Mouse (Mus musculus) thymus, adult 2 months (tissue): ENCODE results near the gene Lrig3. TPM values are rescaled to one million over a fixed set of nuclear protein-coding genes. Genes with fewer than 3 reads are reported as not detected.

ENCODE experiments used
- DNase-seq: peaks from one replicate; pipeline ENCODE4 v3.0.0; 2021
- H3K27ac ChIP-seq: fragments of 200-500 bp; 2 replicates; pipeline ENCODE4 v1.5.1; 2012; ENCODE audit warnings: low read length, control low read depth; ENCODE audit not compliant: control insufficient read depth, insufficient read depth
- H3K27me3 ChIP-seq: fragments of 200-500 bp; 2 replicates; pipeline ENCODE4 v1.6.1; 2012; ENCODE audit warnings: mild to moderate bottlenecking, low read length, moderate library complexity, mixed read lengths; ENCODE audit not compliant: control insufficient read depth, insufficient read depth
- H3K36me3 ChIP-seq: fragments of 200-500 bp; 2 replicates; pipeline ENCODE4 v1.6.1; 2012; ENCODE audit warnings: mild to moderate bottlenecking, low read length, moderate library complexity; ENCODE audit not compliant: control insufficient read depth, insufficient read depth
- H3K4me1 ChIP-seq: fragments of 200-500 bp; replicated peaks from 2 replicates; pipeline ENCODE4 v1.6.1; 2012; ENCODE audit warnings: low read length; ENCODE audit not compliant: control insufficient read depth, insufficient read depth
- H3K4me3 ChIP-seq: fragments of 200-500 bp; 2 replicates; pipeline ENCODE4 v1.5.1; 2012; ENCODE audit warnings: mild to moderate bottlenecking, low read length, control low read depth, moderate library complexity; ENCODE audit not compliant: control insufficient read depth, insufficient read depth
- CTCF ChIP-seq: fragments of 200-500 bp; IDR thresholded peaks from 2 replicates; pipeline ENCODE4 v1.5.1; 2012; ENCODE audit warnings: mild to moderate bottlenecking, control low read depth, low read length, moderate library complexity, borderline replicate concordance; ENCODE audit not compliant: control insufficient read depth, poor library complexity, insufficient read depth; ENCODE audit errors: extremely low read depth
- POLR2A ChIP-seq: fragments of 200-500 bp; IDR thresholded peaks from 2 replicates; pipeline ENCODE4 v1.6.1; 2012; ENCODE audit warnings: mild to moderate bottlenecking, low read length, control low read depth, moderate library complexity; ENCODE audit not compliant: control insufficient read depth, poor library complexity, insufficient read depth; ENCODE audit errors: extremely low read depth
- WGBS: fragments of 180-500 bp; shearing (Covaris S2); methylation state at CpG from one replicate; pipeline ENCODE4 v1.1.7; 2018; 5-methylcytosine and 5-hydroxymethylcytosine counted together
- polyA plus RNA-seq: library from polyadenylated mRNA; depleted of rRNA; stranded (reverse); fragments of >200 nt; gene quantifications from 2 replicates; pipeline ENCODE4 v1.2.3, GENCODE M21; 2012; rRNA removed

Lrig3 gene
- 2.2 and 2.3 TPM in 2 replicates for polyA plus RNA-seq

DNA sequence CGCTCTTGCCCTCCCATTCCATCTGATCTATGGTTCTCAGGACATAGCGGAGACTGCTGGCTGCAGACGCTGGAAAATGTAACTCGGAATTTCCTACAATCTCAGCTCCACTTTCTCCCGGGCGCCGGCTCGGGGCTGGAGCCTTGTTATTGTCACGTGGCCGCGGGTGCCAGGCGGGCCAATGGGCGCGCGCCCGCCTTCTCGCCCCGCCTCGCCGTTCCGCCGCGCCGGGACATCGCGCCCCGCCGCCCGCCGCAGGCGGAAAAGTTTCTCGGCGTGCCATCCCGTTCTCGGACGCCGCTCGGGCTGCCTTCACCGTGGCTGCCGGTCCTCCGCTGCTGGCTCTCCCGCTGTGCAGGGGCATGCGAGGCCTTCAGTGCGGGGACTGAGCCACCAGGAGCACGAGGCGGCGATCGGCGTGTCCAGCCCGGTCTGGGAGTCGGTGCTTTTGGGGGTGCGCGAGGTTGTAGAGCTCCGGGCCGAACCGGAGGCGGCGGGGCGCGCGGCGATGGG is at the start of gene Lrig3:
Lrig3 (plus strand) TSS at position 201 of the 513 bp plus-strand sequence.
- Histone ChIP-seq H3K4me1 (peaks cover 2% of the 10 kb centered on the region; the same call in 1 of the 2 replicates), H3K4me3 (peak within 1 kb of the TSS; percentile 34), H3K36me3 (no peaks in the 10 kb centered on the region), H3K27me3 (peaks cover 6% of the 10 kb centered on the region; the same call in 1 of the 2 replicates), H3K27ac (peak within 1 kb of the TSS; percentile 37; the same call in 1 of the 2 replicates)
- peak; percentile 10 for DNase-seq
- TF ChIP-seq POLR2A (no peak), CTCF (no peak)
- WGBS, result 1% methylated on average over 62 of the region's 62 CpGs

DNA sequence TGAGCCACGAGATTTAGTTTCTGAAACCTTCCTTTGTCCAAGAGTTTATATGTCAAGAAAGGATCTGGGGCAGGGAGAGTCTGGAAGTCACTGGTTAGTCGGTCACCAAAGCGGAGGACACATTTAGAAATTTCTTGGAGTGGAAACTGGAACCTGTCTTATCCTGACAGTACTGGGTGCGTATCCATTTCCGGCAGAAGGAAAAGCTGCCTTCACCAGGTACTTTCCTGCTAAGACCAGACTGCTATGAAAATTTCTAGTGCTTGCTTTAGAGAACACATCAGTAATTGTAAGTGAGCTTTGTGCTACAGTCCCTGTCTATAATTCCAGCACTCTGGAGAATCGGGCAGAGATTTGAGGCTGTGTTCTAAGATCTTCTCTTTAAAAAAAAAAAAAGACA is 49.2 kb upstream of the Lrig3 start:
- Histone ChIP-seq H3K4me3 (no peak overlapping the region), H3K36me3 (no peaks in the 10 kb centered on the region), H3K27ac (no peak overlapping the region), H3K4me1 (no peaks in the 10 kb centered on the region), H3K27me3 (no peaks in the 10 kb centered on the region)
- 55% methylated on average over 6 of the region's 6 CpGs for WGBS
- TF ChIP-seq POLR2A, result no peak
- TF ChIP-seq CTCF, result no peak
- DNase-seq, result no peak

DNA sequence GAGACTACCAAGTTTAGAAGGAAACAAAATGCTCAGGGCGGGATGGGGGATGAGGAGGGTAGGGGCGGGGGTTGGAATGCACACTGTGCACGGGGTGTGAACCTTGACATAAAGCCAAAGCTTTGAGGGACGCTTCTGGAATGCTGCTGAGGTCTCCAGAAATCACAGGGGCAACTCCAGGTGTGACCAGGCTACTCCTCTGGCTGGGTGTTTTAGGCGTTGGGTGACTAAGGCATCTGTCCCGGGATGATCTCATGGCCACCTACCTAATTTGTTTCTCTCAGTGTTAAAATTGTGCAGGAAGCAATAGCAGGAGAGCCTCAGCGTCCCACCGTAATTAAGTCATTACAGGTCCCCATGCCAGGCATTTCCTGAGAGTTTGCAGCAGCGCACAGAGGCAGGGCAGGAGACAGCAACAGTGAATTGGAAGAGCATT is 48.5 kb upstream of the Lrig3 start:
- WGBS, result 12% methylated on average over 9 of the region's 9 CpGs
- TF ChIP-seq CTCF (no peak), POLR2A (no peak)
- Histone ChIP-seq H3K4me1 (no peaks in the 10 kb centered on the region), H3K36me3 (no peaks in the 10 kb centered on the region), H3K4me3 (no peak overlapping the region), H3K27me3 (no peaks in the 10 kb centered on the region), H3K27ac (no peak overlapping the region)
- no peak for DNase-seq

DNA sequence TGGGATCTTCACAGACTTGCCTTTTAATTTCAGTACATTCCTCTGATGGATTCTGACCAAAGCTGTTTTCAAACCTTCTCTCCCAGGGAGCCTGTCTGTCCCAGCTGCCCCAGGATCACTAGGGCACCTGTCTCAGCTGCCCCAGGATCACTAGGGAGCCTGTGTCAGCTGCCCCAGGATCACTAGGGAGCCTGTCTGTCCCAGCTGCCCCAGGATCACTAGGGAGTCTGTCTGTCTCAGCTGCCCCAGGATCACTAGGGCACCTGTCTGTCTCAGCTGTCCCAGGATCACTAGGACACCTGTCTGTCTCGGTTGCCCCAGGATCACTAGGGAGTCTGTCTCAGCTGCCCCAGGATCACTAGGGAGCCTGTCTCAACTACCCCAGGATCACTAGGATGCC is 47.0 kb upstream of the Lrig3 start:
- WGBS, result 83% methylated on average over 1 of the region's 1 CpGs
- H3K27me3 ChIP-seq, result no peaks in the 10 kb centered on the region
- H3K27ac ChIP-seq, result no peak overlapping the region
- no peak overlapping the region for H3K4me3 ChIP-seq
- H3K4me1 ChIP-seq, result no peaks in the 10 kb centered on the region
- TF ChIP-seq CTCF, result no peak
- DNase-seq, result no peak
- H3K36me3 ChIP-seq, result no peaks in the 10 kb centered on the region

DNA sequence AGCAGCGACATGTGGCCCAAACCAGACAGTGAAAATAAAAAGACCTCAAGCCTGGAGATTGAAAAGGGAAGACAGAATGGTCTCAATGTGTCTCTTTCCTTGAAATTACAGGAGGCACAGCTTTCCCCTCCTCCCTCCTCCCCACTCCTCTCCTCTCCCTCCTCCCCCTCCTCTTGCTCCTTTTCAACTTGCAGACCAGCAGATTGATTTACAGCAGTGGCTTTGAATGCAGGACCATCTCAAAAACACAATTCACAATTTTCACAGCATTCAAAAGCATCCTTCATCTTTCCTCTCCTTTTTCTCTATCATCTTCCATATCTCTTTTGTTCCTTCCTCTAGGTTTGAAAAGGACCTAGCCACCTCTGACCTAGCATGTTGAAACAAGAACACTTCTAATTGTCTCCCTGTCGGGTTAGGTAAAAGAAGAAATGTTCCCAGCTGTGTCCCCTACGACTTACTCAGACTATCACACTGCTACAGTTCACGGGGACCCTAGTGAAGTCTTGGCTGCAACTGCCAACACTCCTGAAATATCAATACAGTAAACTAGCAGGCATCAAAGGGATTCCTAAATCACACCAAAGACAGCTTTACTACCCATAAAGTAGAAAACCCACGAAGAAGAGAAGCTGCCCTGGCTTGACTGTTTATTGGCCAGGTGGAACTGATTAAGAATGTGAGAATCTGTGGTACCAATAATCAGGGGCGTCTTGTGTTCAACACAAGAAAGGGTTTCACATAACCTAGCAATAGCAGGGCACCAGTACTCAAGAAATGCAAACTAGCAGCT is 44.1 kb upstream of the Lrig3 start:
- DNase-seq, result no peak
- H3K36me3 ChIP-seq, result no peaks in the 10 kb centered on the region
- no peak for TF ChIP-seq CTCF
- no peaks in the 10 kb centered on the region for H3K27me3 ChIP-seq
- WGBS, result 47% methylated on average over 6 of the region's 6 CpGs
- no peaks in the 10 kb centered on the region for H3K4me1 ChIP-seq
- H3K4me3 ChIP-seq, result no peak overlapping the region
- H3K27ac ChIP-seq, result no peak overlapping the region

DNA sequence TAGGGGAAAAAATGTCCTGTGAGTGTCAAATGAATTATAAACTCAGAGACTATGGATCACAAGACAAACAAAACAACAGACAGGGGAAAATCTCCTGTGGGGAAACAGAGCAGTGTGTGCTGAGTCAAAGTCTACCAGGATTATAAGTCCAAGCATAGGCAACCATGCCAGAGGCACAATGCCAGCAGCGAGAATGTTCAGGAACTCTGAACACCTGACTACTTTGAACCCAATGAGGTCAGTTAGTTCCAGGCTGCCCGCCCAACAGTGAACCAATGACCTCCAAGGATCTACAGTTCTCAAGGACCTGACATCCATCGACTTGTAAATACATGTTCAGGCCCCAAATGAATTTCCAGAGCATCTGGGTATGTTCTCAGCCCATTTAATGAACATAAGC is 36.0 kb upstream of the Lrig3 start:
- Histone ChIP-seq H3K27ac (no peak overlapping the region), H3K36me3 (no peaks in the 10 kb centered on the region), H3K27me3 (no peaks in the 10 kb centered on the region), H3K4me1 (no peaks in the 10 kb centered on the region), H3K4me3 (no peak overlapping the region)
- 76% methylated on average over 3 of the region's 3 CpGs for WGBS
- no peak for DNase-seq
- TF ChIP-seq POLR2A (no peak), CTCF (no peak)

DNA sequence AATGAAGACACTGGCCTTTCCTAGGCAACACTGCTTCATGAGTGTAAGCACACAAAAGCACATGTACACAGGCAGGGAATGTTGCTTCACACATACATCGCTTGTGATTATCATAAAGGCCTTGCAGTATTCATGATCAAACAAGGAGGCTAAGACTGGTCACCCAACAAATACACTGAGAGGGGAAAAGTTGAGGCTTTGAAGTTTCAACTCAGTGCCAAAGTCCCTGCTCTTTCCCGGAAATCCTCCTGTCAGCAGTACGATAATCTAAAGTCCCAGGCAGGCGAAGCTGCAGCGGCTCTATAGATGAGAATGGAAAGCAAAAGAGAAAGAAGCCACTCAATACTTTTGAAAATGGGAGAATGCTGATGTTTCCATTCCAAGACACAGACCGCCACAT is 32.6 kb upstream of the Lrig3 start:
- TF ChIP-seq POLR2A, result no peak
- no peak for TF ChIP-seq CTCF
- no peak for DNase-seq
- Histone ChIP-seq H3K27me3 (no peaks in the 10 kb centered on the region), H3K36me3 (no peaks in the 10 kb centered on the region), H3K4me3 (no peak overlapping the region), H3K4me1 (no peaks in the 10 kb centered on the region), H3K27ac (no peak overlapping the region)
- WGBS, result 80% methylated on average over 6 of the region's 6 CpGs
